Mouse (Mus musculus) splenic B cell, adult 2 months (primary cell): Measurements from ENCODE around the gene Gpbar1.
A peak's percentile ranks its signal among the peaks of the same experiment; 100 is the strongest.
"Not testable (repeated sequence)": the region's sequence is repeated elsewhere in the genome, so short reads cannot be mapped to it uniquely, and the experiment has no call there.

Source experiments
- DNase-seq: peaks from one replicate; pipeline ENCODE4 v3.0.0-alpha.2; 2011; ENCODE audit warnings: low read depth, low spot score
- H3K27me3 ChIP-seq: 2 replicates; pipeline ENCODE4 v1.6.1; 2012; ENCODE audit warnings: mild to moderate bottlenecking, low read length, moderate library complexity, mixed read lengths; ENCODE audit not compliant: control insufficient read depth, poor library complexity, insufficient read depth, severe bottlenecking
- H3K36me3 ChIP-seq: 2 replicates; pipeline ENCODE4 v1.6.1; 2012; ENCODE audit warnings: mild to moderate bottlenecking, low read length, moderate library complexity, mixed read lengths; ENCODE audit not compliant: control insufficient read depth, poor library complexity, insufficient read depth, severe bottlenecking

Gene Gpbar1

GRCm38 (mm10) chr1:74309767-74310166 lies 31.4 kb downstream of the Gpbar1 start:
- Histone ChIP-seq H3K27me3 (no peaks in the 10 kb centered on the region), H3K36me3 (no peaks in the 10 kb centered on the region)
- no peak for DNase-seq

GRCm38 (mm10) chr1:74313049-74313692 lies 34.8 kb downstream of the Gpbar1 start:
- Histone ChIP-seq H3K36me3 (no peaks in the 10 kb centered on the region), H3K27me3 (no peaks in the 10 kb centered on the region)
- DNase-seq: peak; percentile 89

GRCm38 (mm10) chr1:74314796-74315195 lies 36.4 kb downstream of the Gpbar1 start:
- Histone ChIP-seq H3K27me3 (no peaks in the 10 kb centered on the region), H3K36me3 (no peaks in the 10 kb centered on the region)
- DNase-seq: no peak

- no peak for DNase-seq
- no peaks in the 10 kb centered on the region for H3K27me3 ChIP-seq
- no peaks in the 10 kb centered on the region for H3K36me3 ChIP-seq
These were observed 37.9 kb downstream of the Gpbar1 start for GRCm38 (mm10) chr1:74316114-74316827.

- no peaks in the 10 kb centered on the region for H3K27me3 ChIP-seq
- no peaks in the 10 kb centered on the region for H3K36me3 ChIP-seq
- DNase-seq: no peak
These were observed 40.4 kb downstream of the Gpbar1 start for GRCm38 (mm10) chr1:74318711-74319110.

- Histone ChIP-seq H3K36me3 (no peaks in the 10 kb centered on the region), H3K27me3 (no peaks in the 10 kb centered on the region)
- no peak for DNase-seq
These were observed 43.0 kb downstream of the Gpbar1 start for GRCm38 (mm10) chr1:74321396-74321795.

- H3K27me3 ChIP-seq, DNase-seq, H3K36me3 ChIP-seq: not testable (repeated sequence)
These were observed 48.6 kb downstream of the Gpbar1 start for GRCm38 (mm10) chr1:74326916-74327315.
